Mouse (Mus musculus): ENCODE measurements around the gene Bbx.

Bbx gene

GRCm38 (mm10) chr16:50432062-50432878, at the start of gene Bbx:
TSS of gene Bbx (minus strand) at chr16:50432390.
- peak; percentile 97 to 99 for DNase-seq

GRCm38 (mm10) chr16:50481892-50482291, 49.7 kb upstream of the Bbx start:
- DNase-seq: no peak

- DNase-seq: no peak
Measured at GRCm38 (mm10) chr16:50481341-50481740, 49.2 kb upstream of the Bbx start.

GRCm38 (mm10) chr16:50478695-50479094, 46.5 kb upstream of the Bbx start:
- DNase-seq: no peak

GRCm38 (mm10) chr16:50477628-50478027, 45.4 kb upstream of the Bbx start:
- no peak for DNase-seq

GRCm38 (mm10) chr16:50462226-50462870, 30.2 kb upstream of the Bbx start:
- no peak for DNase-seq

- DNase-seq: no peak
Measured at GRCm38 (mm10) chr16:50459146-50459545, 27.0 kb upstream of the Bbx start.

GRCm38 (mm10) chr16:50456053-50456452, 23.9 kb upstream of the Bbx start:
- no peak for DNase-seq

GRCm38 (mm10) chr16:50449086-50449485, 16.9 kb upstream of the Bbx start:
- no peak for DNase-seq

- DNase-seq: no peak
Measured at GRCm38 (mm10) chr16:50445014-50445413, 12.8 kb upstream of the Bbx start.

GRCm38 (mm10) chr16:50438816-50439215, 6.6 kb upstream of the Bbx start:
- DNase-seq: no peak

- no peak for DNase-seq
Measured at GRCm38 (mm10) chr16:50437788-50438187, 5.6 kb upstream of the Bbx start.

GRCm38 (mm10) chr16:50437331-50437730, 5.1 kb upstream of the Bbx start:
- no peak for DNase-seq

GRCm38 (mm10) chr16:50431011-50431981, 894 bp downstream of the Bbx start:
- peak; percentile 53 to 61 for DNase-seq

- DNase-seq: peak in 1 of 2 experiments; percentile 12
Measured at GRCm38 (mm10) chr16:50430515-50430877, 1.7 kb downstream of the Bbx start.

- peak; percentile 54 to 66 for DNase-seq
Measured at GRCm38 (mm10) chr16:50429692-50430514, 2.3 kb downstream of the Bbx start.

GRCm38 (mm10) chr16:50428871-50429691, 3.1 kb downstream of the Bbx start:
- peak; percentile 41 to 42 for DNase-seq

- no peak for DNase-seq
Measured at GRCm38 (mm10) chr16:50420130-50420529, 12.1 kb downstream of the Bbx start.

- DNase-seq: no peak
Measured at GRCm38 (mm10) chr16:50415406-50415805, 16.8 kb downstream of the Bbx start.

- no peak for DNase-seq
Measured at GRCm38 (mm10) chr16:50402851-50403250, 29.3 kb downstream of the Bbx start.

- no peak for DNase-seq
Measured at GRCm38 (mm10) chr16:50399775-50400174, 32.4 kb downstream of the Bbx start.
